Mouse (Mus musculus) B cell, adult (primary cell): ENCODE data around the gene 2210016L21Rik. TPM values are rescaled to one million over a fixed set of nuclear protein-coding genes. Genes with fewer than 3 reads are reported as not detected.

Experiments used
- total RNA-seq: library from RNA; stranded (reverse); gene quantifications from 4 replicates; pipeline ENCODE4 v1.2.4, GENCODE M21; 2023; ENCODE audit not compliant: inconsistent age

Gene 2210016L21Rik
- total RNA-seq = 35.9 to 40.1 TPM (median 39.5 TPM) in 4 replicates

GRCm38 (mm10) chr5:114942074-114942765 lies at the start of gene 2210016L21Rik:
2210016L21Rik (plus strand) TSS chr5:114942158.

GRCm38 (mm10) chr5:114896688-114897373 lies 45.1 kb upstream of the 2210016L21Rik start, which contains the start of gene Oasl2:
Oasl2 (plus strand) TSS chr5:114896936.

GRCm38 (mm10) chr5:114922998-114923473 lies 18.9 kb upstream of the 2210016L21Rik start, which contains the start of gene Oasl1:
Oasl1 (plus strand) TSS chr5:114923240.

GRCm38 (mm10) chr5:114970824-114971227 lies 28.9 kb downstream of the 2210016L21Rik start, which contains the start of gene Hnf1a:
Hnf1a (minus strand) TSS chr5:114971094.

Other genes with a start within 250 kb of the 2210016L21Rik start
- gene Tchp, start 234.4 kb upstream of the 2210016L21Rik start, total RNA-seq = 19.0 to 24.7 TPM (median 22.0 TPM) in 4 replicates
- 187 to 205 TPM (median 199 TPM) in 4 replicates for gene Ankrd13a, start 167.5 kb upstream of the 2210016L21Rik start, total RNA-seq
- gene Git2, start 166.6 kb upstream of the 2210016L21Rik start, total RNA-seq = 170 to 180 TPM (median 173 TPM) in 4 replicates
- 50.4 to 57.2 TPM (median 52.4 TPM) in 4 replicates for gene 1500011B03Rik, start 118.7 kb upstream of the 2210016L21Rik start, total RNA-seq
- 0.24 to 0.67 TPM in 2 of 4 replicates, not detected in the others for gene 4930519G04Rik, start 88.5 kb upstream of the 2210016L21Rik start, total RNA-seq
- not detected in 4 replicates for gene Gm9936, start 83.5 kb upstream of the 2210016L21Rik start, total RNA-seq
- 4.5 to 7.3 TPM (median 6.6 TPM) in 4 replicates for gene Oasl2, start 45.2 kb upstream of the 2210016L21Rik start, total RNA-seq
- 19.1 to 44.2 TPM (median 26.8 TPM) in 4 replicates for gene Oasl1, start 18.9 kb upstream of the 2210016L21Rik start, total RNA-seq
- not detected in 4 replicates for gene Hnf1a, start 28.9 kb downstream of the 2210016L21Rik start, total RNA-seq
- gene Sppl3, start 69.0 kb downstream of the 2210016L21Rik start, total RNA-seq = 54.8 to 58.2 TPM (median 56.8 TPM) in 4 replicates
- gene Gm10401, start 156.1 kb downstream of the 2210016L21Rik start, total RNA-seq = 0.96 TPM in 1 of 4 replicates, not detected in the others
- 17.1 to 21.0 TPM (median 18.9 TPM) in 4 replicates for gene Acads, start 177.2 kb downstream of the 2210016L21Rik start, total RNA-seq
- gene Unc119b, start 192.8 kb downstream of the 2210016L21Rik start, total RNA-seq = 34.6 to 39.0 TPM (median 37.0 TPM) in 4 replicates
- gene Mlec, start 216.0 kb downstream of the 2210016L21Rik start, total RNA-seq = 74.1 to 86.9 TPM (median 78.0 TPM) in 4 replicates